Comparison of ENCODE assay signal across 40 mouse cellular contexts in genomic region chr19:6007013-6007412, GRCm38 (mm10). TPM values are rescaled to one million over a fixed set of nuclear protein-coding genes. Genes with fewer than 3 reads are reported as not detected.
"Had no signal": no experiment of that assay in that cellular context is flagged by ENCODE, and none has a peak within 500 bp of the region (broad histone marks: within the 10 kb centered on the region; RNA-seq: fewer than 3 reads in every experiment).

No protein-coding gene starts in this region.

- H3K4me1 ChIP-seq: heart, embryonic 13.5 days; heart, embryonic 15.5 days; hindbrain, embryonic 13.5 days; hindbrain, embryonic 15.5 days had no signal

- H3K9ac ChIP-seq: heart, embryonic 13.5 days; heart, embryonic 15.5 days; hindbrain, embryonic 13.5 days; hindbrain, embryonic 15.5 days; limb, embryonic 12.5 days; limb, embryonic 15.5 days; liver, embryonic 12.5 days had no signal

- H3K27me3 ChIP-seq: heart, embryonic 13.5 days; heart, embryonic 15.5 days; hindbrain, embryonic 13.5 days; hindbrain, embryonic 15.5 days; limb, embryonic 12.5 days; limb, embryonic 15.5 days; liver, embryonic 12.5 days had no signal

- H3K4me2 ChIP-seq: heart, embryonic 11.5 days; heart, embryonic 13.5 days; heart, embryonic 15.5 days; hindbrain, embryonic 13.5 days; hindbrain, embryonic 15.5 days; limb, embryonic 12.5 days; limb, embryonic 15.5 days; liver, embryonic 12.5 days had no signal

- DNase-seq: gastrocnemius, postnatal 14 days; gastrocnemius, postnatal 36 days; heart, adult 11 months; heart, adult 2 months; heart, postnatal 14 days; heart, postnatal 36 days; kidney, adult 11 months; kidney, adult 2 months; kidney, postnatal 14 days; kidney, postnatal 36 days; layer of hippocampus, adult 9-11 months; layer of hippocampus, postnatal 36 days; left cerebral cortex, postnatal 4 days had no signal

- H3K9me3 ChIP-seq: heart, embryonic 13.5 days; heart, embryonic 15.5 days; hindbrain, embryonic 13.5 days; hindbrain, embryonic 15.5 days; limb, embryonic 12.5 days; limb, embryonic 15.5 days; liver, embryonic 12.5 days had no signal

- H3K27ac ChIP-seq: heart, adult 2 months; heart, embryonic 13.5 days; heart, embryonic 15.5 days; hindbrain, embryonic 13.5 days; hindbrain, embryonic 15.5 days; hindbrain, postnatal 0 days; kidney, postnatal 0 days; limb, embryonic 12.5 days; limb, embryonic 15.5 days; liver, embryonic 12.5 days had no signal

- H3K4me3 ChIP-seq: heart, adult 2 months; heart, embryonic 13.5 days; heart, embryonic 15.5 days; hindbrain, embryonic 13.5 days; hindbrain, embryonic 15.5 days; limb, embryonic 12.5 days; limb, embryonic 15.5 days; liver, embryonic 12.5 days had no signal

- ATAC-seq: forebrain, embryonic 16.5 days; hindbrain, postnatal 0 days; liver, embryonic 12.5 days had no signal

- H3K36me3 ChIP-seq: heart, embryonic 15.5 days; hindbrain, embryonic 13.5 days; hindbrain, embryonic 15.5 days; limb, embryonic 12.5 days had no signal

RNA-seq across cellular contexts. Expression of gene Slc22a20, which starts 21.1 kb away (rescaled TPM):
- total RNA-seq: gastrocnemius, adult 18-20 months; gastrocnemius, adult 8-10 months; gastrocnemius, postnatal 14 days; gastrocnemius, postnatal 36 days; heart, adult 2 months; heart, postnatal 14 days; heart, postnatal 36 days; hematopoietic stem cell, adult 5-6 weeks; hindbrain, postnatal 0 days; layer of hippocampus, adult 18-20 months; layer of hippocampus, adult 8-10 months; layer of hippocampus, postnatal 14 days; layer of hippocampus, postnatal 36 days; left cerebral cortex, adult 18-20 months; left cerebral cortex, adult 8-10 months; left cerebral cortex, postnatal 10 days; left cerebral cortex, postnatal 25 days; left cerebral cortex, postnatal 4 days; liver, adult 2 months had no signal
- polyA plus RNA-seq: forebrain, embryonic 16.5 days; gonadal fat pad, adult 2 months; heart, adult 2 months; heart, embryonic 11.5 days; heart, embryonic 13.5 days; heart, embryonic 15.5 days; heart, postnatal 0 days; hindbrain, embryonic 11.5 days; hindbrain, embryonic 13.5 days; hindbrain, embryonic 15.5 days; hindbrain, postnatal 0 days; kidney, adult 2 months; kidney, embryonic 14.5 days; kidney, postnatal 0 days; large intestine, adult 2 months; limb, embryonic 12.5 days; limb, embryonic 15.5 days; liver, adult 2 months; liver, embryonic 12.5 days had no signal
